Mouse (Mus musculus): Measurements from ENCODE around the gene Fam208a. TPM values are rescaled to one million over a fixed set of nuclear protein-coding genes. Genes with fewer than 3 reads are reported as not detected.

Gene Fam208a
- polyA plus RNA-seq, 1 experiment from 2014 or later, result 5.7 TPM

- no peak for ATAC-seq (ENCODE audit: low FRiP score, low TSS enrichment)
- Histone ChIP-seq H3K4me2 (replicated peaks; ENCODE audit: low read depth) (no peak overlapping the region), H3K27ac (replicated peaks) (no peak overlapping the region), H3K4me1 (replicated peaks; ENCODE audit: control insufficient read depth, insufficient read depth) (no peaks in the 10 kb centered on the region), H3K36me3 (ENCODE audit: control insufficient read depth, insufficient read depth, low read length) (no peaks in the 10 kb centered on the region), H3K27me3 (ENCODE audit: control insufficient read depth, insufficient read depth, low read length) (no peaks in the 10 kb centered on the region), H3K4me3 (ENCODE audit: low read depth, low read length) (no peak overlapping the region), H3K9me3 (ENCODE audit: control insufficient read depth, low read length) (no peaks in the 10 kb centered on the region), H3K9ac (ENCODE audit: low read length) (no peak overlapping the region)
- TF ChIP-seq CTCF (IDR thresholded peaks at IDR 0.05; ENCODE audit: low read depth) (no peak), EP300 (optimal IDR thresholded peaks at IDR 0.05) (no peak)
- WGBS, result 92% methylated on average over 1 of the region's 1 CpGs
- DNase-seq (ENCODE audit: low spot score), result no peak
Observed at GRCm38 (mm10) chr14:27422301-27422700, 6.3 kb upstream of the Fam208a start.

DNA sequence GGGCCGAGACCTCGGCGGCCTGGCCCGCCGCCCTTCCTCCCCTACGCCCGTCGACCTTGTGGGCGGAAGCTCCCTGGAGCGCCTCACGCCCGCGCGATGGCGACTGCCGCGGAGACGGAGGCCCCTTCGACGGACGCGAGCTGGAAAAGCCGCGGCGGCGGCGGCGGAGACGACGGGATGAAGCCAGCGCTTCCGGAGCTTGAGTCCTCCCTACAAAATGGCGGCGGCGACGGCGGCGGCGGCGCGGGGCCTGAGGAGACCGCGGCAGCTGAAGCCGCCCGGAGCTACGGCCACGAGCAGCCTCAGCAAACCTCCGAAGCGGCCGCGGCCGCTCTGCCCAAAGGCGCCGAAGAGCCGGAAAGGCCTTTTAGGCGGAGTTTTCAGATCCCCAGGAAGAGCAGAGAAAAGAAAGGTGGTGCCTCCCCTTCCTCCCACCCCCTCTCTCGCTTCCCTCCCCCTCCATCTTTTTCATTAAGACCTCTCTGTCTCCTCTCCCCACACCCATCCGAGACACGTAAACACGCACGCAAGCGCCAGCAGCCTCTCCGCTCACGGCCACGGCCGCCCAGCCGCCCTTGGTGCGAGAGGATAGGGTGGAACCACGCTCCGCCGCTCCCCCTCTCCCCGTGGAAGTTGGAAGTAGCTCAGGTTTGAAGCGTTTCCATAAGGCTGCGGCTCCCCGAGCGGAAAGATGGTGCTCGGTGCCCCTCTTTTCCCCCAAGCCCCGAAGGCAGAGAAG lies 508 bp downstream of the Fam208a start:
- TF ChIP-seq CTCF (IDR thresholded peaks at IDR 0.05; ENCODE audit: low read depth) (no peak), EP300 (optimal IDR thresholded peaks at IDR 0.05) (no peak)
- peak; percentile 84 for ATAC-seq (ENCODE audit: low FRiP score, low TSS enrichment)
- Histone ChIP-seq H3K36me3 (ENCODE audit: control insufficient read depth, insufficient read depth, low read length) (no peaks in the 10 kb centered on the region), H3K4me3 (ENCODE audit: low read depth, low read length) (peak overlapping the region; percentile 63), H3K9ac (ENCODE audit: low read length) (peak overlapping the region; percentile 95), H3K4me1 (replicated peaks; ENCODE audit: control insufficient read depth, insufficient read depth) (no peaks in the 10 kb centered on the region), H3K27ac (replicated peaks) (peak overlapping the region; percentile 100), H3K9me3 (ENCODE audit: control insufficient read depth, low read length) (no peaks in the 10 kb centered on the region), H3K27me3 (ENCODE audit: control insufficient read depth, insufficient read depth, low read length) (no peaks in the 10 kb centered on the region), H3K4me2 (replicated peaks; ENCODE audit: low read depth) (peak overlapping the region; percentile 95)
- under 1% methylated on average over 70 of the region's 78 CpGs for WGBS
- peak; percentile 85 for DNase-seq (ENCODE audit: low spot score)

GRCm38 (mm10) chr14:27430280-27430679 lies 1.6 kb downstream of the Fam208a start:
- WGBS, result 88% methylated on average over 4 of the region's 4 CpGs
- H3K27ac ChIP-seq (replicated peaks), result no peak overlapping the region
- no peaks in the 10 kb centered on the region for H3K4me1 ChIP-seq (replicated peaks; ENCODE audit: control insufficient read depth, insufficient read depth)
- TF ChIP-seq CTCF (IDR thresholded peaks at IDR 0.05; ENCODE audit: low read depth) (no peak), EP300 (optimal IDR thresholded peaks at IDR 0.05) (no peak)
- H3K9me3 ChIP-seq (ENCODE audit: control insufficient read depth, low read length), result no peaks in the 10 kb centered on the region
- H3K4me3 ChIP-seq (ENCODE audit: low read depth, low read length), result no peak overlapping the region
- no peak overlapping the region for H3K9ac ChIP-seq (ENCODE audit: low read length)
- DNase-seq (ENCODE audit: low spot score) (no peak), ATAC-seq (ENCODE audit: low FRiP score, low TSS enrichment) (no peak)
- no peaks in the 10 kb centered on the region for H3K36me3 ChIP-seq (ENCODE audit: control insufficient read depth, insufficient read depth, low read length)
- H3K27me3 ChIP-seq (ENCODE audit: control insufficient read depth, insufficient read depth, low read length), result no peaks in the 10 kb centered on the region
- no peak overlapping the region for H3K4me2 ChIP-seq (replicated peaks; ENCODE audit: low read depth)

GRCm38 (mm10) chr14:27432064-27432463 lies 3.4 kb downstream of the Fam208a start:
- Histone ChIP-seq H3K27ac (replicated peaks) (no peak overlapping the region), H3K27me3 (ENCODE audit: control insufficient read depth, insufficient read depth, low read length) (no peaks in the 10 kb centered on the region), H3K9ac (ENCODE audit: low read length) (no peak overlapping the region), H3K9me3 (ENCODE audit: control insufficient read depth, low read length) (no peaks in the 10 kb centered on the region), H3K4me3 (ENCODE audit: low read depth, low read length) (no peak overlapping the region), H3K4me2 (replicated peaks; ENCODE audit: low read depth) (no peak overlapping the region), H3K36me3 (ENCODE audit: control insufficient read depth, insufficient read depth, low read length) (no peaks in the 10 kb centered on the region), H3K4me1 (replicated peaks; ENCODE audit: control insufficient read depth, insufficient read depth) (no peaks in the 10 kb centered on the region)
- TF ChIP-seq CTCF (IDR thresholded peaks at IDR 0.05; ENCODE audit: low read depth) (no peak), EP300 (optimal IDR thresholded peaks at IDR 0.05) (no peak)
- no peak for DNase-seq (ENCODE audit: low spot score)
- ATAC-seq (ENCODE audit: low FRiP score, low TSS enrichment), result no peak
- 98% methylated on average over 2 of the region's 2 CpGs for WGBS

DNA sequence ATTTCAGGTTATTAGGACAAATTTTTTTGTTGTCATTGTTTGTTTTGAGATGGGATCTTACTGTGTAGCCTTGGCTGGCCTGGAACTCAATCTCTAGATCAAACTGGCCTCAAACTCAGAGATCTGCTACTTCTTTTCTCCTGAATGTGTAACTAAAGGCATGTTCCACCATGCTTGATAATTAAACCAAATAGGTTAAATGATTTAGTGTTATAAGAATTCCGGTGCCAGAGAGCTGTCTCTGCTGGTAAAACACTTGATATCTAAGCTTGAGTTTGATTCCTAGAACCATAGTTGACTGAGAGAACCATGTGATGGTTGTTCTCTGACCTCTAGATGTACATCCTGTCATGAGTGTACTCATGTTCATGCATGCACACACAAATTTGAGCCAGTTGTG lies 7.5 kb downstream of the Fam208a start:
- no peak overlapping the region for H3K4me3 ChIP-seq (ENCODE audit: low read depth, low read length)
- no peak overlapping the region for H3K27ac ChIP-seq (replicated peaks)
- no peaks in the 10 kb centered on the region for H3K9me3 ChIP-seq (ENCODE audit: control insufficient read depth, low read length)
- DNase-seq (ENCODE audit: low spot score) (no peak), ATAC-seq (ENCODE audit: low FRiP score, low TSS enrichment) (no peak)
- H3K4me1 ChIP-seq (replicated peaks; ENCODE audit: control insufficient read depth, insufficient read depth), result no peaks in the 10 kb centered on the region
- H3K9ac ChIP-seq (ENCODE audit: low read length), result no peak overlapping the region
- no peaks in the 10 kb centered on the region for H3K36me3 ChIP-seq (ENCODE audit: control insufficient read depth, insufficient read depth, low read length)
- no peaks in the 10 kb centered on the region for H3K27me3 ChIP-seq (ENCODE audit: control insufficient read depth, insufficient read depth, low read length)
- no peak overlapping the region for H3K4me2 ChIP-seq (replicated peaks; ENCODE audit: low read depth)
- no peak for TF ChIP-seq EP300 (optimal IDR thresholded peaks at IDR 0.05)
- no peak for TF ChIP-seq CTCF (IDR thresholded peaks at IDR 0.05; ENCODE audit: low read depth)
- 88% methylated on average over 1 of the region's 1 CpGs for WGBS

GRCm38 (mm10) chr14:27436826-27437225 lies 8.2 kb downstream of the Fam208a start:
- 85% methylated on average over 3 of the region's 3 CpGs for WGBS
- Histone ChIP-seq H3K9ac (ENCODE audit: low read length) (no peak overlapping the region), H3K9me3 (ENCODE audit: control insufficient read depth, low read length) (no peaks in the 10 kb centered on the region), H3K4me2 (replicated peaks; ENCODE audit: low read depth) (no peak overlapping the region), H3K27me3 (ENCODE audit: control insufficient read depth, insufficient read depth, low read length) (no peaks in the 10 kb centered on the region), H3K4me1 (replicated peaks; ENCODE audit: control insufficient read depth, insufficient read depth) (no peaks in the 10 kb centered on the region), H3K4me3 (ENCODE audit: low read depth, low read length) (no peak overlapping the region), H3K27ac (replicated peaks) (no peak overlapping the region), H3K36me3 (ENCODE audit: control insufficient read depth, insufficient read depth, low read length) (no peaks in the 10 kb centered on the region)
- no peak for ATAC-seq (ENCODE audit: low FRiP score, low TSS enrichment)
- TF ChIP-seq EP300 (optimal IDR thresholded peaks at IDR 0.05) (no peak), CTCF (IDR thresholded peaks at IDR 0.05; ENCODE audit: low read depth) (no peak)
- no peak for DNase-seq (ENCODE audit: low spot score)

Measured in stomach, postnatal 0 days (tissue).